Mouse (Mus musculus) stomach, postnatal 0 days (tissue): ENCODE measurements around the gene Hectd4.
A peak's percentile ranks its signal among the peaks of the same experiment; 100 is the strongest.

Source experiments
- CTCF ChIP-seq: IDR thresholded peaks from 2 replicates; pipeline ENCODE4 v1.5.1; 2016; ENCODE audit warnings: antibody characterized with exemption, low read depth, mild to moderate bottlenecking, moderate library complexity
- EP300 ChIP-seq: optimal IDR thresholded peaks from 2 replicates; pipeline ENCODE3; 2016; ENCODE audit warnings: antibody characterized with exemption

DNA sequence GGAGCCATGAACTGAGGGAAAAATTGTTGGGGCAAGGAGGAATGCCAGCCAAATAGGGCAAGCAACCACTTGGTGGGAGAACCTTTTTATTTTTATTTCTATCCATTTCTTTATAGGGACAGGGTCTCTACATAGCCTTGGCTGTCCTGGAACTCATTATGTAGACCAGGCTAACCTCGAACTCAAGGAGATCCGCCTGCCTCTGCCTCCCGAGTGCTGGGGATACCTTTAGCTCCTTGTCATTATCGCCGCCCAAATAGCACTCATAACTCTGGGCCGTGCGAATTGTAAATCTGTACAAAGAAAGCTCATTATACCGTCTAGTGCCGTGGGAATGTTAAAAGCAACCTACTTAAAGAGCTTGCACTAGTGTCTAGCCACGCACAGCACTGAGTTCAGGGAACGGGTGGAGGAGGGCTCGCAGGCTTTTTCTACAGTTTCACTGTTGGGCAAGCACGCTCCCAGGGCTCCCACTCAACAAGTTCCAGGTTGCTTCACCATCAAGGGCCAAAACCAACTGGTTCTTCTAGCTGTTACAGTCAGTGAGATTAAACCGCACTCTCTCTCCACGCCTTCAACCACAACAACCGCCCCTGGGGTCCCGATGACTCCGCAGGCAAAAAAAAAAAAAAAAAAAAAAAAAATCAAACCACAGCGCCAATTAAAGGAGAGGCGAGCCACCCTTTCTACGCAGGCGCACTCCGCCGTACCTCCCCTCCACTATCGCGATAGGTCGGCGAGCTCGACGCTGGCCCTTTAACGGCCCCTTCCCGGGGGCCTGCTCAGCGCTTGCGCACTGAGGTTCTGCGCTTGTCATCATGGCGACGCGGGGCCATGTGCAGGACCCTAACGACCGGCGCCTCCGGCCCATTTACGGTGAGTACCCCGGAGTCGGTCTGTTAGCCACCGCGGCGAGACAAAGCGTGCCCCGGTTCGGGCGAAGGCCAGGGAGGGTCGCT, 177.4 kb downstream of the Hectd4 start, which contains the start of gene Naa25:
- no peak for TF ChIP-seq CTCF
- peak; percentile 97 for TF ChIP-seq EP300
